Mouse (Mus musculus): ENCODE measurements at regions not wholly inside any gene's neighbourhood (a gene's known extent, or its start where the extent isn't known, plus 50 kb on each side); places are given as distances from the start of the nearest gene placed in this dataset.

- TF ChIP-seq POLR2A (IDR thresholded peaks at IDR 0.05; ENCODE audit: extremely low read depth, insufficient read depth, low read length), result no peak
- no peak for TF ChIP-seq CTCF (IDR thresholded peaks at IDR 0.05; ENCODE audit: low read depth, low read length)
Measured at GRCm38 (mm10) chr2:162714976-162715375, 54.0 kb upstream of the Ptprt start.
